Comparison of ENCODE assay signal across 8 mouse cellular contexts in the genomic region with DNA sequence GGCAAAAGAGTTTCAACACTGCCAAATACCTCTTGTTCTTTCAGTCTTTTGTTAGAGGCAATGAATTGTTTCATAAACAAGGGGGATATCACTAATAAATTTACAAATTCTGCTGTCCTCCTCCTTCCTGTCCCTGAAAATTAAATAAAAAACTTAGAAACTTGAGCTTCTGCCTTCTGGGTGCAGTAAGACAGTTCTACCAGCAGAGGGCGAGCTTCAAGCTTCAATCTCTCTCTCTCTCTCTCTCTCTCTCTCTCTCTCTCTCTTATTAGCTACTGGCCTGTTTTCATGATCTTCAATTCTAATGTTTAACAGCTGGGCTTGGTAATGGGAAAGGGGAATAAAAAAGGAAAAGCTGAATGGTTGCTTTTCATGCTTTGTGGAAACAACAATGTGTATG.
DNase-seq lines count a peak whose midpoint lies in the region; ATAC-seq and TF ChIP-seq lines count a peak whose summit lies in the region.

No protein-coding gene starts in this region.

- peaks cover 26% of the 10 kb centered on the region for H3K27me3 ChIP-seq in limb, embryonic 11.5 days (ENCODE audit: control insufficient read depth, insufficient read depth, low read length)
- no peaks in the 10 kb centered on the region for H3K27me3 ChIP-seq in thymus, adult 2 months (ENCODE audit: control insufficient read depth, insufficient read depth, low read length)

- no peak overlapping the region for H3K4me2 ChIP-seq in limb, embryonic 11.5 days (ENCODE audit: low read depth, severe bottlenecking)

- no peak for TF ChIP-seq CTCF in thymus, adult 2 months (IDR thresholded peaks at IDR 0.05; ENCODE audit: borderline replicate concordance, control insufficient read depth, extremely low read depth, insufficient read depth, low read length, poor library complexity)

- peak; percentile 43 for DNase-seq in heart, postnatal 4 days
- no peak for DNase-seq in heart, adult 8-10 months (ENCODE audit: low spot score)
- DNase-seq in right cerebral cortex, postnatal 10 days (ENCODE audit: low spot score in 2 of 2) = peak; percentile 53 to 69
- DNase-seq in right cerebral cortex, postnatal 36 days (ENCODE audit: low spot score in 2 of 2) = no peak
- DNase-seq in cerebellum, postnatal 10 days = peak; percentile 71 to 79
- DNase-seq in limb, embryonic 11.5 days (ENCODE audit: low spot score) = peak; percentile 34
- DNase-seq in thymus, adult 2 months = no peak

- no peaks in the 10 kb centered on the region for H3K9me3 ChIP-seq in limb, embryonic 11.5 days (ENCODE audit: control insufficient read depth, low read length)

- H3K27ac ChIP-seq in limb, embryonic 11.5 days (replicated peaks; ENCODE audit: low read depth, low read length) = no peak overlapping the region
- no peak overlapping the region for H3K27ac ChIP-seq in thymus, adult 2 months (ENCODE audit: control insufficient read depth, insufficient read depth, low read length)

- no peaks in the 10 kb centered on the region for H3K36me3 ChIP-seq in limb, embryonic 11.5 days (ENCODE audit: control insufficient read depth, insufficient read depth, low read length)
- H3K36me3 ChIP-seq in thymus, adult 2 months (ENCODE audit: control insufficient read depth, insufficient read depth, low read length) = no peaks in the 10 kb centered on the region

- H3K9ac ChIP-seq in limb, embryonic 11.5 days (ENCODE audit: low read length) = no peak overlapping the region

- H3K4me1 ChIP-seq in limb, embryonic 11.5 days (ENCODE audit: control insufficient read depth, insufficient read depth, low read length) = 0 out of 2 replicates have a peak, but pooled peaks cover 3% of the 10 kb centered on the region
- no peaks in the 10 kb centered on the region for H3K4me1 ChIP-seq in thymus, adult 2 months (replicated peaks; ENCODE audit: control insufficient read depth, insufficient read depth, low read length)

- H3K4me3 ChIP-seq in limb, embryonic 11.5 days (ENCODE audit: low read depth, low read length) = no peak overlapping the region
- no peak overlapping the region for H3K4me3 ChIP-seq in thymus, adult 2 months (ENCODE audit: control insufficient read depth, insufficient read depth, low read length)

- no peak for ATAC-seq in limb, embryonic 11.5 days (ENCODE audit: insufficient number of reproducible peaks, low FRiP score, low TSS enrichment, low read depth)
- no peak for ATAC-seq in megakaryocyte-erythroid progenitor cell, adult 5-6 weeks (replicated peaks; ENCODE audit: low FRiP score, low TSS enrichment, poor library complexity, severe bottlenecking)

- TF ChIP-seq POLR2A in thymus, adult 2 months (IDR thresholded peaks at IDR 0.05; ENCODE audit: control insufficient read depth, extremely low read depth, insufficient read depth, low read length, poor library complexity) = no peak

- 0% methylated on average over 1 of the region's 1 CpGs for WGBS in limb, embryonic 11.5 days
- 0% methylated on average over 1 of the region's 1 CpGs for WGBS in thymus, adult 2 months

Comparison
In these comparisons a context has a peak if more than half of its experiments do, and no peak if none do; other contexts are left out.
1. DNase-seq: peak in heart, postnatal 4 days (single experiment), right cerebral cortex, postnatal 10 days (2 of 2), cerebellum, postnatal 10 days (2 of 2) and limb, embryonic 11.5 days (single experiment); none in heart, adult 8-10 months (single experiment), right cerebral cortex, postnatal 36 days (0 of 2) and thymus, adult 2 months (single experiment).